Mouse (Mus musculus) lung, embryonic 15.5 days (tissue): Measurements from ENCODE around the gene Ebp. TPM values are rescaled to one million over a fixed set of nuclear protein-coding genes. Genes with fewer than 3 reads are reported as not detected.

ENCODE experiments used
- ATAC-seq: fragments of 200-750 bp; cut with Nextera tagmentation; 2 replicates; pipeline ENCODE4 v1.8.0; 2017; ENCODE audit warnings: moderate number of reproducible peaks, borderline replicate concordance; ENCODE audit not compliant: low FRiP score, low TSS enrichment; ENCODE audit errors: extremely low read depth
- H3K27ac ChIP-seq: fragments of 300-500 bp; sonication (generic); 2 replicates; pipeline ENCODE4 v1.5.1; 2015; ENCODE audit warnings: moderate library complexity, mild to moderate bottlenecking, inconsistent platforms
- H3K27me3 ChIP-seq: fragments of 300-500 bp; sonication (generic); 2 replicates; pipeline ENCODE4 v1.6.1; 2015; ENCODE audit warnings: inconsistent platforms
- H3K36me3 ChIP-seq: fragments of 300-500 bp; sonication (generic); 2 replicates; pipeline ENCODE4 v1.6.1; 2015; ENCODE audit warnings: inconsistent platforms
- H3K4me1 ChIP-seq: fragments of 300-500 bp; sonication (generic); 2 replicates; pipeline ENCODE4 v1.6.1; 2015; ENCODE audit warnings: inconsistent platforms
- H3K4me2 ChIP-seq: fragments of 300-500 bp; sonication (generic); 2 replicates; pipeline ENCODE4 v1.6.1; 2015; ENCODE audit warnings: inconsistent platforms, mild to moderate bottlenecking, moderate library complexity
- H3K4me3 ChIP-seq: fragments of 300-500 bp; sonication (generic); 2 replicates; pipeline ENCODE4 v1.5.1; 2015; ENCODE audit warnings: mild to moderate bottlenecking, inconsistent platforms
- H3K9ac ChIP-seq: fragments of 300-500 bp; sonication (generic); 2 replicates; pipeline ENCODE4 v1.6.1; 2015; ENCODE audit warnings: inconsistent platforms
- H3K9me3 ChIP-seq: fragments of 300-500 bp; sonication (generic); 2 replicates; pipeline ENCODE4 v1.6.1; 2016; ENCODE audit warnings: inconsistent platforms
- WGBS: fragments of 180-500 bp; shearing (Covaris S2); methylation state at CpG from one replicate; pipeline ENCODE4 v1.1.7; 2015; 5-methylcytosine and 5-hydroxymethylcytosine counted together
- polyA plus RNA-seq: library from polyadenylated mRNA; unstranded; fragments of >200 nt; fragmentation: Nextera tagmentation; extraction: Ambion mirVana; gene quantifications from 2 replicates; pipeline ENCODE4 v1.2.1, GENCODE M21; 2015

Gene Ebp
- polyA plus RNA-seq, 1 experiment from 2014 or later, result 41.1 TPM

DNA sequence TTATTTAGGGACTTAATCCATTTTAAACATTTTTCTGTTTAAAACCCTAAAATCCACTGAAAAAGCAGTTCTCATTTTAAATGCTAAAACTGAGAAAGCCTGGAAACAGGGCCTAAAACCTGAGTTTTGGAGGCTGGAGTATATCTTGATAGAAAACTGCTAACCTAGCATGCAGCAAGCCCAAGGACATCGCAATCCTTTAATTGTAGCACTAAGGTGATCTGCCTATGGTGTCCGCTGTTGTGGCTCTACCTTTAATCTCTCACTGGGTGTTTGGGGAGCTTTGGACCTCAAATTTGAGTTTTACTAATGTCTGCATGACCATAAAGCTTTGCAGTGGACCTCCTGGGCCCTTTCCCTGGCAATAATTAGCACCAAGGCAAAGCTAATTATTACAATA, 52.9 kb downstream of the Ebp start:
- WGBS, result 95% methylated on average over 2 of the region's 2 CpGs
- no peak overlapping the region for H3K4me3 ChIP-seq
- H3K9me3 ChIP-seq, result no peaks in the 10 kb centered on the region
- H3K4me2 ChIP-seq, result no peak overlapping the region
- peaks cover 10% of the 10 kb centered on the region for H3K4me1 ChIP-seq
- no peaks in the 10 kb centered on the region for H3K27me3 ChIP-seq
- H3K27ac ChIP-seq, result no peak overlapping the region
- ATAC-seq, result no peak
- H3K36me3 ChIP-seq, result peaks cover 31% of the 10 kb centered on the region
- no peak overlapping the region for H3K9ac ChIP-seq

- H3K9me3 ChIP-seq, result no peaks in the 10 kb centered on the region
- H3K36me3 ChIP-seq, result peaks cover 31% of the 10 kb centered on the region
- H3K4me3 ChIP-seq, result no peak overlapping the region
- H3K4me1 ChIP-seq, result peaks cover 10% of the 10 kb centered on the region
- no peaks in the 10 kb centered on the region for H3K27me3 ChIP-seq
- H3K27ac ChIP-seq, result no peak overlapping the region
- no peak overlapping the region for H3K9ac ChIP-seq
- WGBS, result 20% methylated on average over 1 of the region's 1 CpGs
- H3K4me2 ChIP-seq, result no peak overlapping the region
- ATAC-seq, result no peak
Observed at GRCm38 (mm10) chrX:8139480-8139879, 53.8 kb downstream of the Ebp start.

DNA sequence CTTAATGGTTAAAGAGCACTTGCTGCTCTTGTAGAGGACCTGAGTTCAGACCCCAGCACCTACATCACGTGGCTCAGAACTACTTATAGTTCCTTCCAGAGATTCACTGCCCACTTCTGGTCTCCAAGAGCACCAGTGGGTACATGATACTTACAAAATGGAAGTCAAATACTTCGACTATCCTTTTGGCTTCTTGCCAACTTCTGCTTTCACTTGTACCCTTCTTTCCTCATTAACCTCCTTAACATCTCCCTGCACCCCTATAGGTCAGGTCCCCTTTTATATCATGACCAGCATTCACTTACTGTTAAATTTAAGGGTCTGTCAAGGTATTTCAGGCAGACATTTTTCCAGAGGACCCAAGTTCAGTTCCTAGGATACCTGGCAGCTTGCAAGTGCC, 57.4 kb downstream of the Ebp start:
- Histone ChIP-seq H3K27ac (no peak overlapping the region), H3K36me3 (peaks cover 10% of the 10 kb centered on the region), H3K4me2 (no peak overlapping the region), H3K9me3 (no peaks in the 10 kb centered on the region), H3K4me3 (no peak overlapping the region), H3K4me1 (peaks cover 4% of the 10 kb centered on the region; the same call in 1 of the 2 replicates), H3K9ac (no peak overlapping the region), H3K27me3 (no peaks in the 10 kb centered on the region)
- WGBS, result 22% methylated on average over 2 of the region's 2 CpGs
- no peak for ATAC-seq

Other genes with a start within 250 kb of the Ebp start
- 24.1 and 26.8 TPM in 2 replicates for gene Hdac6, start 245.6 kb downstream of the Ebp start, polyA plus RNA-seq
- gene Gata1, start 215.4 kb downstream of the Ebp start, polyA plus RNA-seq, result 1.4 and 1.9 TPM in 2 replicates
- gene Glod5, start 175.0 kb downstream of the Ebp start, polyA plus RNA-seq, result not detected in 2 replicates
- gene Suv39h1, start 118.8 kb downstream of the Ebp start, polyA plus RNA-seq, result 67.2 and 68.0 TPM in 2 replicates
- 0.26 and 0.62 TPM in 2 replicates for gene Was, start 103.0 kb downstream of the Ebp start, polyA plus RNA-seq
- 20.9 and 24.2 TPM in 2 replicates for gene Wdr13, start 60.6 kb downstream of the Ebp start, polyA plus RNA-seq
- gene Rbm3, start 47.6 kb downstream of the Ebp start, polyA plus RNA-seq, result 508 and 532 TPM in 2 replicates
- 12.8 and 14.8 TPM in 2 replicates for gene Tbc1d25, start 17.3 kb downstream of the Ebp start, polyA plus RNA-seq
- gene Porcn, start 13.0 kb upstream of the Ebp start, polyA plus RNA-seq, result 10.2 and 11.6 TPM in 2 replicates
- gene Ftsj1, start 58.9 kb upstream of the Ebp start, polyA plus RNA-seq, result 52.8 and 53.0 TPM in 2 replicates
- gene Slc38a5, start 77.6 kb upstream of the Ebp start, polyA plus RNA-seq, result 90.1 and 98.9 TPM in 2 replicates
- gene Ssxb10, start 133.9 kb upstream of the Ebp start, polyA plus RNA-seq, result not detected in 2 replicates
- gene Ssxb9, start 173.5 kb upstream of the Ebp start, polyA plus RNA-seq, result not detected in 2 replicates
- not detected in 2 replicates for gene Ssxb1, start 219.8 kb upstream of the Ebp start, polyA plus RNA-seq